Mouse (Mus musculus) small intestine, adult 2 months (tissue): Measurements from ENCODE around the gene Dll4.

Experiments used
- CTCF ChIP-seq: fragments of 200-500 bp; IDR thresholded peaks from 2 replicates; pipeline ENCODE4 v1.5.1; 2012; ENCODE audit warnings: low read depth, mild to moderate bottlenecking, control low read depth, inconsistent platforms, low read length, moderate library complexity, mixed read lengths; ENCODE audit not compliant: insufficient replicate concordance, insufficient read length; ENCODE audit errors: extremely low read depth
- POLR2A ChIP-seq: fragments of 200-500 bp; IDR thresholded peaks from 2 replicates; pipeline ENCODE4 v1.6.1; 2012; ENCODE audit warnings: low read depth, mild to moderate bottlenecking, control low read depth, inconsistent platforms, low read length, moderate library complexity

- TF ChIP-seq CTCF (no peak), POLR2A (no peak)
These were observed 44.5 kb downstream of the Dll4 start for GRCm38 (mm10) chr2:119370116-119370515.
